26 mouse cellular contexts compared by ENCODE assay signal in the genomic region with DNA sequence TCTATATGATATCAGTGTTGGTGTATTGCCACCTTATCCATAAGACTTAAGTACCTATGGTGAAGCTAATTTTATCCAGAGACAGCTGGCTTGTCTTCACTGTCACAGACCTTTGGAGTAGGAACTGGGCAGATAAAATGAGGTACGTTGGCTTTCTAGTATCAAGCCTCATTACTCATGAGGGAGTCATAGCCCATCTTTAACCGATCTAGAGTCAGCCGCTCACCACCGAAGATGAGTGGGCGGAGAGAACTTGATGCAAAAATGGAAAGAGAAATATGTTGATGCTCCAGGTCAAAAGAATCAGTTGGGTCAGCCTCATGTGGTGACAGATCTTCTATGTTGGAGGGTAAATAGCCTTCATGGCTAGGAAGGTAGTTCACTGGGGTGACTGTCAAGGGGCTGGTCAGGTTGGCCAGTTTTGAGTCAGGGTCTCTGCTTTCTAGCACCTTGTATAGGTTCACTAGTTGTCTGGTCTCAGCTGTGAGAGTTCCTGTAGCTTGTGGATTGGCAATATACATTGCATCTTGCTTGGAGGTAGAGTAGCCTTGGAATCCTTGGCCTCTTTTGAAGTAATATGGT. TPM values are rescaled to one million over a fixed set of nuclear protein-coding genes. Genes with fewer than 3 reads are reported as not detected.
DNase-seq lines count a peak whose midpoint lies in the region; ATAC-seq and TF ChIP-seq lines count a peak whose summit lies in the region.
"Had no signal": no experiment of that assay in that cellular context is flagged by ENCODE, and none has a peak within 500 bp of the region (broad histone marks: within the 10 kb centered on the region; RNA-seq: fewer than 3 reads in every experiment).

No protein-coding gene starts in this region.

- no peaks in the 10 kb centered on the region for H3K4me1 ChIP-seq in intestine, embryonic 14.5 days (replicated peaks; ENCODE audit: control insufficient read depth, insufficient read depth, low read length)
- no peaks in the 10 kb centered on the region for H3K4me1 ChIP-seq in intestine, postnatal 0 days (replicated peaks; ENCODE audit: control insufficient read depth, insufficient read depth, low read length)
- H3K4me1 ChIP-seq in intestine, embryonic 15.5 days (replicated peaks): no peaks in the 10 kb centered on the region
- H3K4me1 ChIP-seq: embryonic facial prominence, embryonic 12.5 days; hindbrain, embryonic 13.5 days; limb, embryonic 12.5 days; liver, embryonic 15.5 days had no signal

- H3K79me2 ChIP-seq in C2C12 (ENCODE audit: control insufficient read depth, insufficient read depth): peaks cover 15% of the 10 kb centered on the region

- no peak for TF ChIP-seq CTCF in intestine, postnatal 0 days (IDR thresholded peaks at IDR 0.05; ENCODE audit: low read depth)
- no peak for TF ChIP-seq CTCF in C2C12 (IDR thresholded peaks at IDR 0.05; ENCODE audit: control insufficient read depth, insufficient read depth, insufficient read length)

- 0 out of 2 replicates have a peak, but pooled peaks have one; percentile 16 for ATAC-seq in intestine, embryonic 14.5 days (replicated peaks; ENCODE audit: low FRiP score, low TSS enrichment, low read depth)
- no peak for ATAC-seq in intestine, postnatal 0 days
- peak; percentile 5; the same call in 1 of the 2 replicates for ATAC-seq in intestine, embryonic 15.5 days
- ATAC-seq: forebrain, embryonic 14.5 days; midbrain, embryonic 16.5 days had no signal

- H3K79me3 ChIP-seq in C2C12 (ENCODE audit: low read depth): peaks cover 8% of the 10 kb centered on the region

- DNase-seq in intestine, embryonic 14.5 days (ENCODE audit: low spot score): no peak
- peak; percentile 56 for DNase-seq in 3T3-L1 (ENCODE audit: low read depth, low spot score)
- no peak for DNase-seq in spleen, adult 18-20 months
- DNase-seq in embryo, embryonic 10.5 days (ENCODE audit: low spot score): no peak
- no peak for DNase-seq in thymus, postnatal 0 days (ENCODE audit: low spot score)
- DNase-seq: adrenal gland, adult 8-10 months; cerebellum, adult 11-12 months; cerebellum, postnatal 10 days; gastrocnemius, postnatal 14 days; heart, adult 18-20 months; kidney, adult 11 months; kidney, postnatal 4 days; lung, postnatal 14 days; right cerebral cortex, adult 18-20 months; thymus, postnatal 14 days had no signal

- peaks cover 27% of the 10 kb centered on the region for H3K36me3 ChIP-seq in intestine, embryonic 14.5 days (ENCODE audit: control insufficient read depth, insufficient read depth, low read length)
- no peaks in the 10 kb centered on the region for H3K36me3 ChIP-seq in intestine, postnatal 0 days (ENCODE audit: control insufficient read depth, insufficient read depth)
- peaks cover 31% of the 10 kb centered on the region for H3K36me3 ChIP-seq in C2C12 (ENCODE audit: control insufficient read depth, insufficient read depth)
- H3K36me3 ChIP-seq in intestine, embryonic 15.5 days: peaks cover 7% of the 10 kb centered on the region; the same call in 1 of the 2 replicates

- WGBS in intestine, embryonic 14.5 days: 84% methylated on average over 5 of the region's 5 CpGs
- 85% methylated on average over 5 of the region's 5 CpGs for WGBS in intestine, postnatal 0 days
- 77% methylated on average over 5 of the region's 5 CpGs for WGBS in intestine, embryonic 15.5 days

- no peak overlapping the region for H3ac ChIP-seq in C2C12 (ENCODE audit: control insufficient read depth, insufficient read length, low read depth)

- no peaks in the 10 kb centered on the region for H3K27me3 ChIP-seq in intestine, embryonic 14.5 days (replicated peaks; ENCODE audit: control insufficient read depth, insufficient read depth, low read length)
- H3K27me3 ChIP-seq in intestine, postnatal 0 days (replicated peaks; ENCODE audit: control insufficient read depth, insufficient read depth, low read length): no peaks in the 10 kb centered on the region
- no peaks in the 10 kb centered on the region for H3K27me3 ChIP-seq in C2C12 (ENCODE audit: control insufficient read depth, insufficient read depth, insufficient read length)
- no peaks in the 10 kb centered on the region for H3K27me3 ChIP-seq in intestine, embryonic 15.5 days (replicated peaks)
- H3K27me3 ChIP-seq: embryonic facial prominence, embryonic 12.5 days; hindbrain, embryonic 13.5 days; limb, embryonic 12.5 days; liver, embryonic 15.5 days; megakaryocyte, embryonic 14.5 days had no signal

- no peaks in the 10 kb centered on the region for H3K9me3 ChIP-seq in intestine, embryonic 14.5 days (ENCODE audit: control insufficient read depth, low read length)
- H3K9me3 ChIP-seq in intestine, postnatal 0 days (ENCODE audit: control insufficient read depth): no peaks in the 10 kb centered on the region
- no peaks in the 10 kb centered on the region for H3K9me3 ChIP-seq in intestine, embryonic 15.5 days
- H3K9me3 ChIP-seq: embryonic facial prominence, embryonic 12.5 days; G1E; hindbrain, embryonic 13.5 days; limb, embryonic 12.5 days; liver, embryonic 15.5 days; megakaryocyte, embryonic 14.5 days had no signal

- no peak overlapping the region for H3K4me2 ChIP-seq in intestine, embryonic 14.5 days (ENCODE audit: low read length)
- H3K4me2 ChIP-seq in intestine, postnatal 0 days (replicated peaks; ENCODE audit: low read depth): no peak overlapping the region
- no peak overlapping the region for H3K4me2 ChIP-seq in intestine, embryonic 15.5 days (replicated peaks)
- H3K4me2 ChIP-seq: embryonic facial prominence, embryonic 12.5 days; hindbrain, embryonic 13.5 days; limb, embryonic 12.5 days; liver, embryonic 15.5 days had no signal

- no peak overlapping the region for H3K27ac ChIP-seq in intestine, embryonic 14.5 days (ENCODE audit: low read depth)
- no peak overlapping the region for H3K27ac ChIP-seq in intestine, postnatal 0 days (ENCODE audit: low read depth, low read length)
- H3K27ac ChIP-seq in intestine, embryonic 15.5 days: no peak overlapping the region
- H3K27ac ChIP-seq: embryonic facial prominence, embryonic 12.5 days; hindbrain, embryonic 13.5 days; limb, embryonic 12.5 days; liver, embryonic 15.5 days had no signal

- no peak overlapping the region for H3K9ac ChIP-seq in intestine, embryonic 14.5 days (ENCODE audit: low read length)
- H3K9ac ChIP-seq in intestine, postnatal 0 days (ENCODE audit: low read depth, low read length): no peak overlapping the region
- H3K9ac ChIP-seq in intestine, embryonic 15.5 days: no peak overlapping the region
- H3K9ac ChIP-seq: embryonic facial prominence, embryonic 12.5 days; hindbrain, embryonic 13.5 days; limb, embryonic 12.5 days; liver, embryonic 15.5 days had no signal

- H3K4me3 ChIP-seq in intestine, embryonic 14.5 days (ENCODE audit: low read depth, low read length): no peak overlapping the region
- H3K4me3 ChIP-seq in intestine, postnatal 0 days (ENCODE audit: low read depth, low read length): no peak overlapping the region
- H3K4me3 ChIP-seq in C2C12 (ENCODE audit: insufficient read depth, poor library complexity, severe bottlenecking): no peak overlapping the region
- H3K4me3 ChIP-seq in intestine, embryonic 15.5 days (replicated peaks): no peak overlapping the region
- H3K4me3 ChIP-seq: embryonic facial prominence, embryonic 12.5 days; hindbrain, embryonic 13.5 days; limb, embryonic 12.5 days; liver, embryonic 15.5 days; megakaryocyte, embryonic 14.5 days had no signal

TF ChIP-seq in C2C12, 6 proteins besides CTCF, POLR2A, EP300 and RAD21:
- no peak for TF ChIP-seq FOSL1 (IDR thresholded peaks at IDR 0.05; ENCODE audit: insufficient read depth, low read length, poor library complexity, severe bottlenecking)
- no peak for TF ChIP-seq MAX (IDR thresholded peaks at IDR 0.05)
- TF ChIP-seq MYOD1 (IDR thresholded peaks at IDR 0.05; ENCODE audit: control insufficient read depth, insufficient read length, low read depth): peak; percentile 3

RNA-seq across cellular contexts. Expression of gene Serbp1, which starts 54.2 kb away (rescaled TPM):
- 459 and 472 TPM in 2 replicates for polyA plus RNA-seq in intestine, embryonic 14.5 days (2014; fragmentation: Nextera tagmentation; extraction: Ambion mirVana)
- 209 and 220 TPM in 2 replicates for polyA plus RNA-seq in intestine, postnatal 0 days (2015; fragmentation: Nextera tagmentation; extraction: Ambion mirVana)
- 541 TPM for polyA plus RNA-seq in C2C12 (2012; fragmentation: generic; extraction: Trizol)
- 392 and 427 TPM in 2 replicates for polyA plus RNA-seq in intestine, embryonic 15.5 days (2015; fragmentation: Nextera tagmentation; extraction: Ambion mirVana)
- 518 and 533 TPM in 2 replicates for polyA plus RNA-seq in thymus, postnatal 0 days (2015; fragmentation: Nextera tagmentation; extraction: Ambion mirVana)
